ENCODE assay signal across 8 mouse cellular contexts in genomic region chr8:125950007-125950940, GRCm38 (mm10). TPM values are rescaled to one million over a fixed set of nuclear protein-coding genes. Genes with fewer than 3 reads are reported as not detected.
DNase-seq lines count a peak whose midpoint lies in the region; ATAC-seq and TF ChIP-seq lines count a peak whose summit lies in the region.

No protein-coding gene starts in this region.

- no peaks in the 10 kb centered on the region for H3K36me3 ChIP-seq in E14TG2a.4 (ENCODE audit: insufficient read depth, low read length)
- H3K36me3 ChIP-seq in forebrain, embryonic 13.5 days (ENCODE audit: poor library complexity, severe bottlenecking) = no peaks in the 10 kb centered on the region
- no peaks in the 10 kb centered on the region for H3K36me3 ChIP-seq in heart, postnatal 0 days (replicated peaks; ENCODE audit: control insufficient read depth, insufficient read depth, low read length)
- no peaks in the 10 kb centered on the region for H3K36me3 ChIP-seq in liver, embryonic 14.5 days (replicated peaks; ENCODE audit: control insufficient read depth, insufficient read depth, low read depth)
- no peaks in the 10 kb centered on the region for H3K36me3 ChIP-seq in neural tube, embryonic 13.5 days

- 27% methylated on average over 23 of the region's 23 CpGs for WGBS in forebrain, embryonic 13.5 days
- WGBS in heart, postnatal 0 days = 21% methylated on average over 23 of the region's 23 CpGs
- WGBS in liver, embryonic 14.5 days (ENCODE audit: insufficient replicate concordance) = 17% methylated on average over 23 of the region's 23 CpGs
- WGBS in neural tube, embryonic 13.5 days = 24% methylated on average over 23 of the region's 23 CpGs

- H3K4me3 ChIP-seq in E14TG2a.4 (replicated peaks; ENCODE audit: low read length) = no peak overlapping the region
- H3K4me3 ChIP-seq in forebrain, embryonic 13.5 days = no peak overlapping the region
- no peak overlapping the region for H3K4me3 ChIP-seq in heart, postnatal 0 days (ENCODE audit: low read depth, low read length)
- H3K4me3 ChIP-seq in liver, embryonic 14.5 days (ENCODE audit: insufficient read depth in 1 of 2, low read depth in 2 of 2, low read length in 2 of 2) = no peak overlapping the region
- no peak overlapping the region for H3K4me3 ChIP-seq in neural tube, embryonic 13.5 days

- H3K27ac ChIP-seq in forebrain, embryonic 13.5 days = no peak overlapping the region
- H3K27ac ChIP-seq in heart, postnatal 0 days (ENCODE audit: low read depth) = no peak overlapping the region
- no peak overlapping the region for H3K27ac ChIP-seq in liver, embryonic 14.5 days
- no peak overlapping the region for H3K27ac ChIP-seq in neural tube, embryonic 13.5 days (replicated peaks)

- no peak overlapping the region for H3K9ac ChIP-seq in forebrain, embryonic 13.5 days
- H3K9ac ChIP-seq in heart, postnatal 0 days (replicated peaks; ENCODE audit: low read depth, low read length) = no peak overlapping the region
- H3K9ac ChIP-seq in liver, embryonic 14.5 days (replicated peaks) = no peak overlapping the region
- H3K9ac ChIP-seq in neural tube, embryonic 13.5 days = no peak overlapping the region

- no peaks in the 10 kb centered on the region for H3K9me3 ChIP-seq in E14TG2a.4 (ENCODE audit: low read length)
- no peaks in the 10 kb centered on the region for H3K9me3 ChIP-seq in forebrain, embryonic 13.5 days (replicated peaks)
- no peaks in the 10 kb centered on the region for H3K9me3 ChIP-seq in heart, postnatal 0 days (replicated peaks; ENCODE audit: control insufficient read depth, low read length)
- H3K9me3 ChIP-seq in liver, embryonic 14.5 days (ENCODE audit: control insufficient read depth, low read length) = no peaks in the 10 kb centered on the region
- no peaks in the 10 kb centered on the region for H3K9me3 ChIP-seq in neural tube, embryonic 13.5 days

- H3K27me3 ChIP-seq in E14TG2a.4 (ENCODE audit: insufficient read depth, low read length) = peaks cover 23% of the 10 kb centered on the region
- peaks cover 14% of the 10 kb centered on the region for H3K27me3 ChIP-seq in forebrain, embryonic 13.5 days
- H3K27me3 ChIP-seq in heart, postnatal 0 days (ENCODE audit: control insufficient read depth, insufficient read depth, low read length) = 0 out of 2 replicates have a peak, but pooled peaks cover 4% of the 10 kb centered on the region
- H3K27me3 ChIP-seq in liver, embryonic 14.5 days (ENCODE audit: control insufficient read depth, insufficient read depth, low read length) = no peaks in the 10 kb centered on the region
- peaks cover 7% of the 10 kb centered on the region for H3K27me3 ChIP-seq in neural tube, embryonic 13.5 days

- peak; percentile 94 for DNase-seq in heart, postnatal 0 days (ENCODE audit: low spot score)
- DNase-seq in kidney, postnatal 36 days = peak; percentile 89 to 91
- peak; percentile 60 to 73 (median 68) for DNase-seq in liver, embryonic 14.5 days (ENCODE audit: low read depth in 3 of 3, low spot score in 3 of 3)
- peak; percentile 89 for DNase-seq in testis, postnatal 10 days (ENCODE audit: low spot score)

- no peak for TF ChIP-seq EP300 in heart, postnatal 0 days (IDR thresholded peaks at IDR 0.05; ENCODE audit: low read depth)
- no peak for TF ChIP-seq EP300 in liver, embryonic 14.5 days (IDR thresholded peaks at IDR 0.05; ENCODE audit: low read depth)

- H3K4me1 ChIP-seq in E14TG2a.4 (replicated peaks; ENCODE audit: low read depth, low read length) = peaks cover 11% of the 10 kb centered on the region; the same call in 1 of the 2 replicates
- no peaks in the 10 kb centered on the region for H3K4me1 ChIP-seq in forebrain, embryonic 13.5 days
- H3K4me1 ChIP-seq in heart, postnatal 0 days (ENCODE audit: control insufficient read depth, insufficient read depth) = no peaks in the 10 kb centered on the region
- H3K4me1 ChIP-seq in liver, embryonic 14.5 days (replicated peaks; ENCODE audit: control insufficient read depth in 2 of 2, insufficient read depth in 2 of 2, low read length in 1 of 2) = no peaks in the 10 kb centered on the region; a peak in 1 of 4 replicates
- no peaks in the 10 kb centered on the region for H3K4me1 ChIP-seq in neural tube, embryonic 13.5 days (replicated peaks)

- peak; percentile 94 for TF ChIP-seq CTCF in E14TG2a.4 (conservative IDR thresholded peaks at IDR 0.05; ENCODE audit: low read length)
- peak; percentile 100 for TF ChIP-seq CTCF in heart, postnatal 0 days (IDR thresholded peaks at IDR 0.05; ENCODE audit: low read depth)
- TF ChIP-seq CTCF in liver, embryonic 14.5 days (IDR thresholded peaks at IDR 0.05; ENCODE audit: low read depth) = peak; percentile 95

- ATAC-seq in cerebellum, adult (ENCODE audit: insufficient number of reproducible peaks, low FRiP score, low TSS enrichment) = peak; percentile 79
- ATAC-seq in forebrain, embryonic 13.5 days = peak; percentile 86
- peak; percentile 81 for ATAC-seq in heart, postnatal 0 days (ENCODE audit: insufficient read depth, low read depth)
- ATAC-seq in liver, embryonic 14.5 days (ENCODE audit: insufficient read depth) = peak; percentile 65
- ATAC-seq in neural tube, embryonic 13.5 days (ENCODE audit: low read depth) = peak; percentile 76

- H3K4me2 ChIP-seq in forebrain, embryonic 13.5 days = no peak overlapping the region
- H3K4me2 ChIP-seq in heart, postnatal 0 days (ENCODE audit: low read depth, low read length) = no peak overlapping the region
- no peak overlapping the region for H3K4me2 ChIP-seq in liver, embryonic 14.5 days (ENCODE audit: low read depth)
- H3K4me2 ChIP-seq in neural tube, embryonic 13.5 days = no peak overlapping the region

RNA-seq across cellular contexts. Expression of gene Map3k21, which starts 40.0 kb away (rescaled TPM):
- 0.08 and 0.10 TPM in 2 replicates for polyA plus RNA-seq in forebrain, embryonic 13.5 days (2015; fragmentation: Nextera tagmentation; extraction: Ambion mirVana)
- total RNA-seq in heart, postnatal 0 days (2014; rRNA removed; ENCODE audit: low replicate concordance) = 0.34 and 1.2 TPM in 2 replicates
- polyA plus RNA-seq in heart, postnatal 0 days (2015; fragmentation: Nextera tagmentation; extraction: Ambion mirVana) = 0.07 and 0.14 TPM in 2 replicates
- 0.04 TPM in 2 replicates for polyA plus RNA-seq in liver, embryonic 14.5 days (2012; rRNA removed)
- 0.01 and 0.11 TPM in 2 replicates for polyA plus RNA-seq in liver, embryonic 14.5 days (2014; fragmentation: Nextera tagmentation; extraction: Ambion mirVana)
- polyA plus RNA-seq in neural tube, embryonic 13.5 days (2015; fragmentation: Nextera tagmentation; extraction: Ambion mirVana) = 0.18 and 0.24 TPM in 2 replicates

RNA-seq across cellular contexts. Expression of gene Kcnk1, which starts 44.7 kb away (rescaled TPM):
- polyA plus RNA-seq in forebrain, embryonic 13.5 days (2015; fragmentation: Nextera tagmentation; extraction: Ambion mirVana) = 4.1 and 5.2 TPM in 2 replicates
- 0.12 and 10.5 TPM in 2 replicates for total RNA-seq in heart, postnatal 0 days (2014; rRNA removed; ENCODE audit: low replicate concordance)
- polyA plus RNA-seq in heart, postnatal 0 days (2015; fragmentation: Nextera tagmentation; extraction: Ambion mirVana) = 0.55 and 0.78 TPM in 2 replicates
- polyA plus RNA-seq in liver, embryonic 14.5 days (2012; rRNA removed) = 0.08 and 0.12 TPM in 2 replicates
- polyA plus RNA-seq in liver, embryonic 14.5 days (2014; fragmentation: Nextera tagmentation; extraction: Ambion mirVana) = 0.29 and 0.34 TPM in 2 replicates
- 8.2 and 8.5 TPM in 2 replicates for polyA plus RNA-seq in neural tube, embryonic 13.5 days (2015; fragmentation: Nextera tagmentation; extraction: Ambion mirVana)

RNA-seq across cellular contexts. Expression of gene Pcnx2, which starts 52.2 kb away (rescaled TPM):
- 2.1 and 2.5 TPM in 2 replicates for polyA plus RNA-seq in forebrain, embryonic 13.5 days (2015; fragmentation: Nextera tagmentation; extraction: Ambion mirVana)
- total RNA-seq in heart, postnatal 0 days (2014; rRNA removed; ENCODE audit: low replicate concordance) = 0.04 and 0.12 TPM in 2 replicates
- 0.16 and 0.22 TPM in 2 replicates for polyA plus RNA-seq in heart, postnatal 0 days (2015; fragmentation: Nextera tagmentation; extraction: Ambion mirVana)
- 0.17 and 0.19 TPM in 2 replicates for polyA plus RNA-seq in liver, embryonic 14.5 days (2012; rRNA removed)
- 0.05 TPM in 1 of 2 replicates, not detected in the other for polyA plus RNA-seq in liver, embryonic 14.5 days (2014; fragmentation: Nextera tagmentation; extraction: Ambion mirVana)
- polyA plus RNA-seq in neural tube, embryonic 13.5 days (2015; fragmentation: Nextera tagmentation; extraction: Ambion mirVana) = 2.8 and 3.7 TPM in 2 replicates
